ENCODE assay signal across 14 mouse cellular contexts in genomic region chr10:22303736-22304135, GRCm38 (mm10).
"Had no signal": no experiment of that assay in that cellular context is flagged by ENCODE, and none has a peak within 500 bp of the region (broad histone marks: within the 10 kb centered on the region; RNA-seq: fewer than 3 reads in every experiment).

No protein-coding gene starts in this region.

- H3K27ac ChIP-seq: intestine, embryonic 15.5 days; limb, embryonic 13.5 days; midbrain, embryonic 15.5 days; neural tube, embryonic 13.5 days had no signal

- DNase-seq: kidney, adult 18-20 months; kidney, postnatal 10 days; kidney, postnatal 4 days; left cerebral cortex, postnatal 4 days; lung, embryonic 14.5 days; lung, postnatal 14 days; retina, postnatal 1 day; right cerebral cortex, postnatal 4 days; spleen, adult 18-20 months had no signal

- H3K4me3 ChIP-seq: intestine, embryonic 15.5 days; limb, embryonic 13.5 days; megakaryocyte, embryonic 14.5 days; midbrain, embryonic 15.5 days; neural tube, embryonic 13.5 days had no signal

- H3K36me3 ChIP-seq: intestine, embryonic 15.5 days; limb, embryonic 13.5 days; midbrain, embryonic 15.5 days; neural tube, embryonic 13.5 days had no signal

- H3K4me1 ChIP-seq: intestine, embryonic 15.5 days; limb, embryonic 13.5 days; midbrain, embryonic 15.5 days; neural tube, embryonic 13.5 days had no signal

- ATAC-seq: intestine, embryonic 15.5 days; midbrain, embryonic 15.5 days had no signal

- H3K27me3 ChIP-seq: intestine, embryonic 15.5 days; limb, embryonic 13.5 days; megakaryocyte, embryonic 14.5 days; midbrain, embryonic 15.5 days; neural tube, embryonic 13.5 days had no signal
